ENCODE assay signal across 8 mouse cellular contexts in genomic region chr12:9575158-9576042, GRCm38 (mm10). TPM values are rescaled to one million over a fixed set of nuclear protein-coding genes. Genes with fewer than 3 reads are reported as not detected.
DNase-seq lines count a peak whose midpoint lies in the region; ATAC-seq and TF ChIP-seq lines count a peak whose summit lies in the region.
"Had no signal": no experiment of that assay in that cellular context is flagged by ENCODE, and none has a peak within 500 bp of the region (broad histone marks: within the 10 kb centered on the region; RNA-seq: fewer than 3 reads in every experiment).

No protein-coding gene starts in this region.

- H3K27ac ChIP-seq in liver, embryonic 11.5 days (ENCODE audit: low read depth, low read length), result no peak overlapping the region
- no peak overlapping the region for H3K27ac ChIP-seq in liver, embryonic 12.5 days
- peak overlapping the region; percentile 92 for H3K27ac ChIP-seq in embryonic facial prominence, embryonic 14.5 days (replicated peaks; ENCODE audit: low read depth, low read length)
- no peak overlapping the region for H3K27ac ChIP-seq in hindbrain, embryonic 14.5 days
- H3K27ac ChIP-seq in neural tube, embryonic 14.5 days (ENCODE audit: low read depth, low read length), result no peak overlapping the region
- H3K27ac ChIP-seq in cerebellum, adult 2 months (ENCODE audit: insufficient read depth, low read length), result no peak overlapping the region

- no peak for TF ChIP-seq POLR2A in cerebellum, adult 2 months (IDR thresholded peaks at IDR 0.05; ENCODE audit: borderline replicate concordance, insufficient read depth, low read length)

- no peaks in the 10 kb centered on the region for H3K4me1 ChIP-seq in liver, embryonic 11.5 days (replicated peaks; ENCODE audit: control insufficient read depth, insufficient read depth, low read length)
- no peaks in the 10 kb centered on the region for H3K4me1 ChIP-seq in liver, embryonic 12.5 days
- peaks cover 10% of the 10 kb centered on the region; the same call in 1 of the 2 replicates for H3K4me1 ChIP-seq in embryonic facial prominence, embryonic 14.5 days (ENCODE audit: control insufficient read depth, insufficient read depth, low read length)
- peaks cover 5% of the 10 kb centered on the region; the same call in 1 of the 2 replicates for H3K4me1 ChIP-seq in hindbrain, embryonic 14.5 days (replicated peaks; ENCODE audit: control insufficient read depth, insufficient read depth, low read length)
- H3K4me1 ChIP-seq in neural tube, embryonic 14.5 days (ENCODE audit: control insufficient read depth, insufficient read depth, low read length), result 0 out of 2 replicates have a peak, but pooled peaks cover 3% of the 10 kb centered on the region
- H3K4me1 ChIP-seq in cerebellum, adult 2 months (ENCODE audit: control insufficient read depth, insufficient read depth, low read length), result no peaks in the 10 kb centered on the region

- ATAC-seq in liver, embryonic 11.5 days (replicated peaks; ENCODE audit: low FRiP score), result no peak
- no peak for ATAC-seq in liver, embryonic 12.5 days
- ATAC-seq in embryonic facial prominence, embryonic 14.5 days (ENCODE audit: low read depth), result no peak
- no peak for ATAC-seq in hindbrain, embryonic 14.5 days (ENCODE audit: low FRiP score)
- ATAC-seq in neural tube, embryonic 14.5 days (ENCODE audit: low read depth), result no peak

- 5% methylated on average over 21 of the region's 21 CpGs for WGBS in liver, embryonic 11.5 days
- WGBS in liver, embryonic 12.5 days (ENCODE audit: insufficient replicate concordance), result 5% methylated on average over 21 of the region's 21 CpGs
- 3% methylated on average over 21 of the region's 21 CpGs for WGBS in embryonic facial prominence, embryonic 14.5 days
- under 1% methylated on average over 21 of the region's 21 CpGs for WGBS in hindbrain, embryonic 14.5 days
- WGBS in neural tube, embryonic 14.5 days, result 2% methylated on average over 21 of the region's 21 CpGs
- 19% methylated on average over 21 of the region's 21 CpGs for WGBS in cerebellum, adult 2 months

- H3K4me2 ChIP-seq in liver, embryonic 11.5 days, result peak overlapping the region; percentile 20
- no peak overlapping the region for H3K4me2 ChIP-seq in liver, embryonic 12.5 days
- H3K4me2 ChIP-seq in embryonic facial prominence, embryonic 14.5 days (ENCODE audit: low read depth, low read length), result peak overlapping the region; percentile 66
- peak overlapping the region; percentile 8; the same call in 1 of the 2 replicates for H3K4me2 ChIP-seq in hindbrain, embryonic 14.5 days (replicated peaks)
- H3K4me2 ChIP-seq in neural tube, embryonic 14.5 days (ENCODE audit: low read depth, low read length), result no peak overlapping the region

- DNase-seq in liver, embryonic 11.5 days (ENCODE audit: low spot score), result no peak
- no peak for DNase-seq in embryonic facial prominence, embryonic 14.5 days (ENCODE audit: low spot score)
- DNase-seq in hindbrain, embryonic 14.5 days (ENCODE audit: low spot score), result no peak
- no peak for DNase-seq in cerebellum, adult 2 months
- no peak for DNase-seq in right cerebral cortex, postnatal 10 days (ENCODE audit: low spot score in 2 of 2)

- H3K4me3 ChIP-seq in liver, embryonic 11.5 days (ENCODE audit: low read depth, low read length), result peak overlapping the region; percentile 46
- H3K4me3 ChIP-seq in liver, embryonic 12.5 days, result no peak overlapping the region
- H3K4me3 ChIP-seq in embryonic facial prominence, embryonic 14.5 days (ENCODE audit: low read depth, low read length), result peak overlapping the region; percentile 66
- H3K4me3 ChIP-seq in hindbrain, embryonic 14.5 days (replicated peaks; ENCODE audit: low read length), result peak overlapping the region; percentile 11
- H3K4me3 ChIP-seq in neural tube, embryonic 14.5 days (ENCODE audit: low read depth, low read length), result peak overlapping the region; percentile 12; the same call in 1 of the 2 replicates
- no peak overlapping the region for H3K4me3 ChIP-seq in cerebellum, adult 2 months (replicated peaks; ENCODE audit: insufficient read depth, low read depth, low read length)
- H3K4me3 ChIP-seq: megakaryocyte, embryonic 14.5 days had no signal

- peak overlapping the region; percentile 22; the same call in 1 of the 2 replicates for H3K9ac ChIP-seq in liver, embryonic 11.5 days (ENCODE audit: low read depth, low read length)
- no peak overlapping the region for H3K9ac ChIP-seq in liver, embryonic 12.5 days
- peak overlapping the region; percentile 89 for H3K9ac ChIP-seq in embryonic facial prominence, embryonic 14.5 days (ENCODE audit: low read depth, low read length)
- H3K9ac ChIP-seq in hindbrain, embryonic 14.5 days, result no peak overlapping the region
- H3K9ac ChIP-seq in neural tube, embryonic 14.5 days (replicated peaks; ENCODE audit: low read depth, low read length), result no peak overlapping the region

- no peaks in the 10 kb centered on the region for H3K36me3 ChIP-seq in liver, embryonic 11.5 days (ENCODE audit: control insufficient read depth, insufficient read depth, low read length)
- H3K36me3 ChIP-seq in liver, embryonic 12.5 days, result no peaks in the 10 kb centered on the region
- peaks cover 4% of the 10 kb centered on the region; the same call in 1 of the 2 replicates for H3K36me3 ChIP-seq in embryonic facial prominence, embryonic 14.5 days (ENCODE audit: control insufficient read depth, insufficient read depth, low read length)
- no peaks in the 10 kb centered on the region for H3K36me3 ChIP-seq in hindbrain, embryonic 14.5 days (replicated peaks; ENCODE audit: control insufficient read depth, insufficient read depth)
- H3K36me3 ChIP-seq in neural tube, embryonic 14.5 days (ENCODE audit: control insufficient read depth, insufficient read depth, low read length), result no peaks in the 10 kb centered on the region

- no peaks in the 10 kb centered on the region for H3K9me3 ChIP-seq in liver, embryonic 11.5 days (ENCODE audit: control insufficient read depth, low read length)
- no peaks in the 10 kb centered on the region for H3K9me3 ChIP-seq in liver, embryonic 12.5 days (replicated peaks)
- no peaks in the 10 kb centered on the region for H3K9me3 ChIP-seq in embryonic facial prominence, embryonic 14.5 days (ENCODE audit: control insufficient read depth, low read length)
- no peaks in the 10 kb centered on the region for H3K9me3 ChIP-seq in hindbrain, embryonic 14.5 days (ENCODE audit: control insufficient read depth, low read length)
- H3K9me3 ChIP-seq in neural tube, embryonic 14.5 days (ENCODE audit: control insufficient read depth, low read length), result no peaks in the 10 kb centered on the region

- peaks cover 98% of the 10 kb centered on the region for H3K27me3 ChIP-seq in liver, embryonic 11.5 days (replicated peaks; ENCODE audit: control insufficient read depth, insufficient read depth, low read length)
- peaks cover 100% of the 10 kb centered on the region for H3K27me3 ChIP-seq in liver, embryonic 12.5 days (replicated peaks)
- H3K27me3 ChIP-seq in embryonic facial prominence, embryonic 14.5 days (replicated peaks; ENCODE audit: control insufficient read depth, insufficient read depth, low read length), result peaks cover 85% of the 10 kb centered on the region
- peaks cover 100% of the 10 kb centered on the region for H3K27me3 ChIP-seq in hindbrain, embryonic 14.5 days (ENCODE audit: control insufficient read depth, insufficient read depth, low read length)
- peaks cover 79% of the 10 kb centered on the region for H3K27me3 ChIP-seq in neural tube, embryonic 14.5 days (ENCODE audit: control insufficient read depth, insufficient read depth, low read length)
- H3K27me3 ChIP-seq in cerebellum, adult 2 months (ENCODE audit: control insufficient read depth, insufficient read depth, low read length), result peaks cover 15% of the 10 kb centered on the region; the same call in 1 of the 2 replicates

- no peak for TF ChIP-seq CTCF in cerebellum, adult 2 months (IDR thresholded peaks at IDR 0.05; ENCODE audit: borderline replicate concordance, insufficient read depth, low read depth, low read length)

RNA-seq across cellular contexts. Expression of gene Osr1, which starts 5.5 kb away (rescaled TPM):
- polyA plus RNA-seq in liver, embryonic 11.5 days (2014; fragmentation: Nextera tagmentation; extraction: Ambion mirVana), result 9.3 and 10.6 TPM in 2 replicates
- polyA plus RNA-seq in liver, embryonic 12.5 days (2016; fragmentation: Nextera tagmentation; extraction: Ambion mirVana), result 1.3 and 2.0 TPM in 2 replicates
- polyA plus RNA-seq in embryonic facial prominence, embryonic 14.5 days (2014; fragmentation: Nextera tagmentation; extraction: Ambion mirVana), result 66.1 and 88.3 TPM in 2 replicates
- polyA plus RNA-seq in hindbrain, embryonic 14.5 days (2014; fragmentation: Nextera tagmentation; extraction: Ambion mirVana), result 9.6 and 13.2 TPM in 2 replicates
- polyA plus RNA-seq in neural tube, embryonic 14.5 days (2014; fragmentation: Nextera tagmentation; extraction: Ambion mirVana), result 1.9 and 14.5 TPM in 2 replicates
- 0.97 and 2.1 TPM in 2 replicates for polyA plus RNA-seq in cerebellum, adult 2 months (2012; rRNA removed)

Comparison
In these comparisons a context has a peak if more than half of its experiments do, and no peak if none do; other contexts are left out.
1. H3K4me2 ChIP-seq: peak in liver, embryonic 11.5 days (single experiment), embryonic facial prominence, embryonic 14.5 days (single experiment) and hindbrain, embryonic 14.5 days (single experiment); none in liver, embryonic 12.5 days (single experiment) and neural tube, embryonic 14.5 days (single experiment).
2. H3K4me3 ChIP-seq: peak in liver, embryonic 11.5 days (single experiment), embryonic facial prominence, embryonic 14.5 days (single experiment), hindbrain, embryonic 14.5 days (single experiment) and neural tube, embryonic 14.5 days (single experiment); none in liver, embryonic 12.5 days (single experiment) and cerebellum, adult 2 months (single experiment).
3. H3K9ac ChIP-seq: peak in liver, embryonic 11.5 days (single experiment) and embryonic facial prominence, embryonic 14.5 days (single experiment); none in liver, embryonic 12.5 days (single experiment), hindbrain, embryonic 14.5 days (single experiment) and neural tube, embryonic 14.5 days (single experiment).